Mouse (Mus musculus) heart, embryonic 13.5 days (tissue): ENCODE data around the gene Clta. TPM values are rescaled to one million over a fixed set of nuclear protein-coding genes. Genes with fewer than 3 reads are reported as not detected.

Source experiments
- ATAC-seq: fragments of 200-750 bp; cut with Nextera tagmentation; 2 replicates; pipeline ENCODE4 v1.8.0; 2017; ENCODE audit warnings: moderate TSS enrichment; ENCODE audit not compliant: insufficient number of reproducible peaks, low FRiP score, low TSS enrichment; ENCODE audit errors: extremely low read depth
- H3K27ac ChIP-seq: fragments of 300-500 bp; sonication (generic); replicated peaks from 2 replicates; pipeline ENCODE4 v1.5.1; 2015; ENCODE audit warnings: moderate library complexity, mild to moderate bottlenecking, inconsistent platforms
- H3K27me3 ChIP-seq: fragments of 300-500 bp; sonication (generic); replicated peaks from 2 replicates; pipeline ENCODE4 v1.6.1; 2015; ENCODE audit warnings: mild to moderate bottlenecking, inconsistent platforms
- H3K36me3 ChIP-seq: fragments of 300-500 bp; sonication (generic); 2 replicates; pipeline ENCODE4 v1.6.1; 2015; ENCODE audit warnings: mild to moderate bottlenecking, inconsistent platforms
- H3K4me1 ChIP-seq: fragments of 300-500 bp; sonication (generic); 2 replicates; pipeline ENCODE4 v1.6.1; 2015; ENCODE audit warnings: inconsistent platforms
- H3K4me2 ChIP-seq: fragments of 300-500 bp; sonication (generic); 2 replicates; pipeline ENCODE4 v1.6.1; 2015; ENCODE audit warnings: inconsistent platforms, mild to moderate bottlenecking, moderate library complexity
- H3K4me3 ChIP-seq: fragments of 300-500 bp; sonication (generic); 2 replicates; pipeline ENCODE4 v1.5.1; 2015; ENCODE audit warnings: moderate library complexity, mild to moderate bottlenecking, inconsistent platforms
- H3K9ac ChIP-seq: fragments of 300-500 bp; sonication (generic); 2 replicates; pipeline ENCODE4 v1.6.1; 2015; ENCODE audit warnings: inconsistent platforms, mild to moderate bottlenecking, moderate library complexity
- H3K9me3 ChIP-seq: fragments of 300-500 bp; sonication (generic); 2 replicates; pipeline ENCODE4 v1.6.1; 2016; ENCODE audit warnings: inconsistent platforms
- WGBS: fragments of 180-500 bp; shearing (Covaris S2); methylation state at CpG from one replicate; pipeline ENCODE4 v1.1.7; 2015; ENCODE audit warnings: mixed read lengths; 5-methylcytosine and 5-hydroxymethylcytosine counted together
- polyA plus RNA-seq: library from polyadenylated mRNA; unstranded; fragments of >200 nt; fragmentation: Nextera tagmentation; extraction: Ambion mirVana; gene quantifications from 2 replicates; pipeline ENCODE4 v1.2.1, GENCODE M21; 2015

The Clta gene
- polyA plus RNA-seq = 140 and 150 TPM in 2 replicates

- Histone ChIP-seq H3K27me3 (no peaks in the 10 kb centered on the region), H3K4me2 (peak within 1 kb of the TSS; percentile 28; the same call in 1 of the 2 replicates), H3K9ac (no peak within 1 kb of the TSS), H3K9me3 (no peaks in the 10 kb centered on the region), H3K4me3 (no peak within 1 kb of the TSS), H3K4me1 (no peaks in the 10 kb centered on the region), H3K27ac (no peak within 1 kb of the TSS), H3K36me3 (no peaks in the 10 kb centered on the region)
- 77% methylated on average over 5 of the region's 5 CpGs for WGBS
- ATAC-seq = no peak
These were observed at the start of gene Clta for GRCm38 (mm10) chr4:44004126-44004525. TSS of gene Clta (plus strand) at chr4:44004452.

GRCm38 (mm10) chr4:43957292-43957845 is 46.9 kb upstream of the Clta start, which contains the start of gene Glipr2:
TSS of gene Glipr2 (plus strand) at chr4:43957401.
- peak; percentile 61 for ATAC-seq
- Histone ChIP-seq H3K4me1 (peaks cover 28% of the 10 kb centered on the region), H3K27ac (peak within 1 kb of the TSS; percentile 85), H3K4me3 (peak within 1 kb of the TSS; percentile 70), H3K4me2 (peak within 1 kb of the TSS; percentile 96), H3K9me3 (no peaks in the 10 kb centered on the region), H3K9ac (peak within 1 kb of the TSS; percentile 85), H3K36me3 (no peaks in the 10 kb centered on the region), H3K27me3 (no peaks in the 10 kb centered on the region)
- under 1% methylated on average over 45 of the region's 45 CpGs for WGBS

- H3K9ac ChIP-seq = peak overlapping the region; percentile 85
- H3K27ac ChIP-seq = peak overlapping the region; percentile 85
- peak; percentile 64 for ATAC-seq
- under 1% methylated on average over 26 of the region's 26 CpGs for WGBS
- H3K4me1 ChIP-seq = peaks cover 28% of the 10 kb centered on the region
- H3K4me2 ChIP-seq = peak overlapping the region; percentile 96
- H3K9me3 ChIP-seq = no peaks in the 10 kb centered on the region
- peak overlapping the region; percentile 70 for H3K4me3 ChIP-seq
- H3K27me3 ChIP-seq = no peaks in the 10 kb centered on the region
- H3K36me3 ChIP-seq = no peaks in the 10 kb centered on the region
These were observed 46.3 kb upstream of the Clta start for GRCm38 (mm10) chr4:43957846-43958461.

GRCm38 (mm10) chr4:43959523-43960179 is 44.6 kb upstream of the Clta start:
- Histone ChIP-seq H3K27me3 (no peaks in the 10 kb centered on the region), H3K9ac (peak overlapping the region; percentile 56), H3K27ac (peak overlapping the region; percentile 46), H3K4me1 (peaks cover 40% of the 10 kb centered on the region), H3K4me2 (peak overlapping the region; percentile 96), H3K36me3 (no peaks in the 10 kb centered on the region), H3K4me3 (peak overlapping the region; percentile 70), H3K9me3 (no peaks in the 10 kb centered on the region)
- ATAC-seq = no peak
- 44% methylated on average over 9 of the region's 9 CpGs for WGBS

GRCm38 (mm10) chr4:43960207-43960606 is 44.0 kb upstream of the Clta start:
- Histone ChIP-seq H3K27me3 (no peaks in the 10 kb centered on the region), H3K9ac (peak overlapping the region; percentile 56; the same call in 1 of the 2 replicates), H3K4me2 (peak overlapping the region; percentile 96), H3K36me3 (no peaks in the 10 kb centered on the region), H3K4me1 (peaks cover 46% of the 10 kb centered on the region), H3K9me3 (no peaks in the 10 kb centered on the region), H3K4me3 (no peak overlapping the region), H3K27ac (peak overlapping the region; percentile 46)
- ATAC-seq = no peak
- 67% methylated on average over 6 of the region's 6 CpGs for WGBS

- Histone ChIP-seq H3K27ac (peak overlapping the region; percentile 67), H3K4me1 (peaks cover 58% of the 10 kb centered on the region), H3K9me3 (no peaks in the 10 kb centered on the region), H3K4me2 (peak overlapping the region; percentile 49), H3K27me3 (no peaks in the 10 kb centered on the region), H3K36me3 (0 out of 2 replicates have a peak, but pooled peaks cover 3% of the 10 kb centered on the region), H3K9ac (peak overlapping the region; percentile 61), H3K4me3 (no peak overlapping the region)
- no peak for ATAC-seq
- 19% methylated on average over 2 of the region's 2 CpGs for WGBS
These were observed 39.9 kb upstream of the Clta start for GRCm38 (mm10) chr4:43964326-43964833.

GRCm38 (mm10) chr4:43964951-43965684 is 39.1 kb upstream of the Clta start:
- H3K36me3 ChIP-seq = 0 out of 2 replicates have a peak, but pooled peaks cover 4% of the 10 kb centered on the region
- no peaks in the 10 kb centered on the region for H3K27me3 ChIP-seq
- ATAC-seq = no peak
- no peak overlapping the region for H3K4me3 ChIP-seq
- H3K9me3 ChIP-seq = no peaks in the 10 kb centered on the region
- peak overlapping the region; percentile 49; the same call in 1 of the 2 replicates for H3K4me2 ChIP-seq
- peak overlapping the region; percentile 1; the same call in 1 of the 2 replicates for H3K9ac ChIP-seq
- 32% methylated on average over 4 of the region's 4 CpGs for WGBS
- peaks cover 56% of the 10 kb centered on the region for H3K4me1 ChIP-seq
- peak overlapping the region; percentile 67; the same call in 1 of the 2 replicates for H3K27ac ChIP-seq

GRCm38 (mm10) chr4:43965856-43966535 is 38.3 kb upstream of the Clta start:
- ATAC-seq = no peak
- WGBS = 81% methylated on average over 7 of the region's 7 CpGs
- H3K9ac ChIP-seq = no peak overlapping the region
- H3K4me1 ChIP-seq = peaks cover 56% of the 10 kb centered on the region
- no peak overlapping the region for H3K27ac ChIP-seq
- H3K4me3 ChIP-seq = no peak overlapping the region
- H3K36me3 ChIP-seq = peaks cover 13% of the 10 kb centered on the region
- H3K9me3 ChIP-seq = no peaks in the 10 kb centered on the region
- no peaks in the 10 kb centered on the region for H3K27me3 ChIP-seq
- H3K4me2 ChIP-seq = no peak overlapping the region

- peaks cover 74% of the 10 kb centered on the region for H3K4me1 ChIP-seq
- H3K36me3 ChIP-seq = peaks cover 14% of the 10 kb centered on the region
- WGBS = 38% methylated on average over 13 of the region's 13 CpGs
- H3K27ac ChIP-seq = 0 out of 2 replicates have a peak overlapping the region, but pooled peaks have one; percentile 2
- H3K4me3 ChIP-seq = no peak overlapping the region
- H3K9me3 ChIP-seq = no peaks in the 10 kb centered on the region
- no peaks in the 10 kb centered on the region for H3K27me3 ChIP-seq
- no peak overlapping the region for H3K4me2 ChIP-seq
- ATAC-seq = no peak
- H3K9ac ChIP-seq = peak overlapping the region; percentile 59
These were observed 35.6 kb upstream of the Clta start for GRCm38 (mm10) chr4:43968650-43969049.

- H3K4me3 ChIP-seq = no peak overlapping the region
- peak overlapping the region; percentile 9; the same call in 1 of the 2 replicates for H3K27ac ChIP-seq
- 0 out of 2 replicates have a peak overlapping the region, but pooled peaks have one; percentile 52 for H3K9ac ChIP-seq
- H3K27me3 ChIP-seq = no peaks in the 10 kb centered on the region
- H3K9me3 ChIP-seq = no peaks in the 10 kb centered on the region
- H3K4me2 ChIP-seq = no peak overlapping the region
- no peak for ATAC-seq
- WGBS = 19% methylated on average over 4 of the region's 4 CpGs
- H3K36me3 ChIP-seq = peaks cover 18% of the 10 kb centered on the region
- peaks cover 71% of the 10 kb centered on the region for H3K4me1 ChIP-seq
These were observed 34.9 kb upstream of the Clta start for GRCm38 (mm10) chr4:43969373-43969772.
